Comparison of ENCODE assay signal across 9 mouse cellular contexts in genomic region chr17:31557947-31558542, GRCm38 (mm10). TPM values are rescaled to one million over a fixed set of nuclear protein-coding genes. Genes with fewer than 3 reads are reported as not detected.
DNase-seq lines count a peak whose midpoint lies in the region; ATAC-seq and TF ChIP-seq lines count a peak whose summit lies in the region.
"Had no signal": no experiment of that assay in that cellular context is flagged by ENCODE, and none has a peak within 500 bp of the region (broad histone marks: within the 10 kb centered on the region; RNA-seq: fewer than 3 reads in every experiment).

No protein-coding gene starts in this region.

- H3K9ac ChIP-seq in heart, adult 2 months (ENCODE audit: low read depth, low read length): no peak overlapping the region
- peak overlapping the region; percentile 11; the same call in 1 of the 2 replicates for H3K9ac ChIP-seq in ES-Bruce4 (ENCODE audit: low read depth, poor library complexity, severe bottlenecking)
- no peak overlapping the region for H3K9ac ChIP-seq in hindbrain, embryonic 12.5 days
- H3K9ac ChIP-seq in midbrain, embryonic 16.5 days (ENCODE audit: low read depth, low read length): no peak overlapping the region
- H3K9ac ChIP-seq: liver, embryonic 15.5 days had no signal

- TF ChIP-seq EP300 in heart, adult 2 months (IDR thresholded peaks at IDR 0.05; ENCODE audit: insufficient read depth, low read depth, low read length): no peak
- TF ChIP-seq EP300 in ES-Bruce4 (IDR thresholded peaks at IDR 0.05; ENCODE audit: insufficient read depth, low read depth, low read length): no peak

- peak overlapping the region; percentile 28; the same call in 1 of the 2 replicates for H3K27ac ChIP-seq in heart, adult 2 months
- no peak overlapping the region for H3K27ac ChIP-seq in ES-Bruce4 (ENCODE audit: insufficient read depth, low read length)
- peak overlapping the region; percentile 55 for H3K27ac ChIP-seq in hindbrain, embryonic 12.5 days
- H3K27ac ChIP-seq in midbrain, embryonic 16.5 days (ENCODE audit: low read length): peak overlapping the region; percentile 48; the same call in 1 of the 2 replicates
- H3K27ac ChIP-seq: liver, embryonic 15.5 days had no signal

- H3K4me2 ChIP-seq in hindbrain, embryonic 12.5 days (replicated peaks): no peak overlapping the region
- H3K4me2 ChIP-seq in midbrain, embryonic 16.5 days (ENCODE audit: low read length): no peak overlapping the region
- H3K4me2 ChIP-seq: liver, embryonic 15.5 days had no signal

- no peak for DNase-seq in heart, adult 2 months
- DNase-seq in heart, postnatal 36 days: no peak
- no peak for DNase-seq in cerebellum, postnatal 4 days (ENCODE audit: low spot score in 2 of 2)
- no peak for DNase-seq in left cerebral cortex, adult 8-10 months (ENCODE audit: low spot score in 2 of 2)
- DNase-seq in frontal cortex, postnatal 25 days (ENCODE audit: low spot score in 2 of 2): no peak

- 0 out of 2 replicates have a peak, but pooled peaks have one; percentile 20 for TF ChIP-seq POLR2A in heart, adult 2 months (IDR thresholded peaks at IDR 0.05; ENCODE audit: insufficient read depth, low read depth, low read length)
- TF ChIP-seq POLR2A in ES-Bruce4 (IDR thresholded peaks at IDR 0.05; ENCODE audit: insufficient read depth, low read length): no peak

- H3K79me2 ChIP-seq in heart, adult 2 months (replicated peaks; ENCODE audit: control insufficient read depth, insufficient read depth, low read length): no peaks in the 10 kb centered on the region

- H3K4me1 ChIP-seq in heart, adult 2 months (ENCODE audit: control insufficient read depth, insufficient read depth, low read length): peaks cover 1% of the 10 kb centered on the region
- peaks cover 4% of the 10 kb centered on the region for H3K4me1 ChIP-seq in ES-Bruce4 (ENCODE audit: control insufficient read depth, insufficient read depth, low read length)
- peaks cover 18% of the 10 kb centered on the region for H3K4me1 ChIP-seq in hindbrain, embryonic 12.5 days
- H3K4me1 ChIP-seq in midbrain, embryonic 16.5 days (ENCODE audit: control insufficient read depth, insufficient read depth, low read length): peaks cover 4% of the 10 kb centered on the region; the same call in 1 of the 2 replicates

- WGBS in heart, adult 2 months: 72% methylated on average over 10 of the region's 10 CpGs
- 77% methylated on average over 10 of the region's 10 CpGs for WGBS in hindbrain, embryonic 12.5 days
- WGBS in midbrain, embryonic 16.5 days: 75% methylated on average over 10 of the region's 10 CpGs

- ATAC-seq in hindbrain, embryonic 12.5 days (ENCODE audit: low FRiP score): no peak
- no peak for ATAC-seq in midbrain, embryonic 16.5 days

- no peak for TF ChIP-seq CTCF in heart, adult 2 months (IDR thresholded peaks at IDR 0.05)
- no peak for TF ChIP-seq CTCF in ES-Bruce4 (IDR thresholded peaks at IDR 0.05; ENCODE audit: low read depth, low read length)

- no peaks in the 10 kb centered on the region for H3K36me3 ChIP-seq in heart, adult 2 months (ENCODE audit: control insufficient read depth, insufficient read depth, low read length)
- no peaks in the 10 kb centered on the region for H3K36me3 ChIP-seq in ES-Bruce4 (ENCODE audit: control insufficient read depth, insufficient read depth, low read length, poor library complexity, severe bottlenecking)
- H3K36me3 ChIP-seq in hindbrain, embryonic 12.5 days: no peaks in the 10 kb centered on the region
- no peaks in the 10 kb centered on the region for H3K36me3 ChIP-seq in midbrain, embryonic 16.5 days (ENCODE audit: control insufficient read depth, insufficient read depth, low read length)
- H3K36me3 ChIP-seq: liver, embryonic 15.5 days had no signal

- intact Hi-C loops in heart, adult 2 months (cut with DNase I): no loop called here
- intact Hi-C loops in heart, postnatal 36 days (cut with DNase I): loop anchor here (2.0 kb wide), 1 partner anchor 21 kb away; no protein-coding TSS in a partner anchor

- no peaks in the 10 kb centered on the region for H3K27me3 ChIP-seq in heart, adult 2 months (ENCODE audit: control insufficient read depth, insufficient read depth, low read length)
- no peaks in the 10 kb centered on the region for H3K27me3 ChIP-seq in ES-Bruce4 (ENCODE audit: control insufficient read depth, insufficient read depth, low read length, poor library complexity, severe bottlenecking)
- no peaks in the 10 kb centered on the region for H3K27me3 ChIP-seq in hindbrain, embryonic 12.5 days
- no peaks in the 10 kb centered on the region for H3K27me3 ChIP-seq in midbrain, embryonic 16.5 days (ENCODE audit: control insufficient read depth, insufficient read depth, low read depth, low read length)
- H3K27me3 ChIP-seq: liver, embryonic 15.5 days had no signal

- peaks cover 28% of the 10 kb centered on the region for H3K9me3 ChIP-seq in ES-Bruce4 (replicated peaks; ENCODE audit: control insufficient read depth, insufficient read depth, low read length, poor library complexity, severe bottlenecking)
- H3K9me3 ChIP-seq in hindbrain, embryonic 12.5 days (replicated peaks): no peaks in the 10 kb centered on the region
- H3K9me3 ChIP-seq in midbrain, embryonic 16.5 days (replicated peaks; ENCODE audit: control insufficient read depth, low read length, poor library complexity, severe bottlenecking): no peaks in the 10 kb centered on the region
- H3K9me3 ChIP-seq: liver, embryonic 15.5 days had no signal

- H3K4me3 ChIP-seq in heart, adult 2 months: no peak overlapping the region
- H3K4me3 ChIP-seq in ES-Bruce4 (ENCODE audit: low read depth, low read length): peak overlapping the region; percentile 50
- H3K4me3 ChIP-seq in hindbrain, embryonic 12.5 days: no peak overlapping the region
- H3K4me3 ChIP-seq in midbrain, embryonic 16.5 days (ENCODE audit: low read depth, low read length): no peak overlapping the region
- H3K4me3 ChIP-seq: liver, embryonic 15.5 days had no signal

RNA-seq across cellular contexts. Expression of gene Pknox1, which starts 6.5 kb away (rescaled TPM):
- total RNA-seq in heart, adult 2 months (2021): 10 to 100 TPM in 1 of 2 experiments, 1 to 10 TPM in 1; 9.3 to 13.1 TPM
- polyA plus RNA-seq in heart, adult 2 months (2012; rRNA removed): 6.8 and 16.4 TPM in 2 replicates
- 1 to 10 TPM; 9.4 to 10.0 TPM for total RNA-seq in heart, postnatal 36 days (2021)
- polyA plus RNA-seq in ES-Bruce4 (2011; ENCODE audit: insufficient read depth, insufficient read length, low read depth, missing spikeins): 42.7 and 52.9 TPM in 2 replicates
- polyA plus RNA-seq in hindbrain, embryonic 12.5 days (2016; fragmentation: Nextera tagmentation; extraction: Ambion mirVana): 39.8 and 40.2 TPM in 2 replicates
- polyA plus RNA-seq in midbrain, embryonic 16.5 days (2015; fragmentation: Nextera tagmentation; extraction: Ambion mirVana): 18.8 and 25.0 TPM in 2 replicates
- 10 to 100 TPM; 14.0 to 18.8 (median 15.4) TPM for total RNA-seq in left cerebral cortex, adult 8-10 months (2022)

RNA-seq across cellular contexts. Expression of gene Ndufv3, which starts 38.1 kb away (rescaled TPM):
- total RNA-seq in heart, adult 2 months (2021): 1,000 to 10,000 TPM; 1,326 to 1,509 TPM
- 764 and 972 TPM in 2 replicates for polyA plus RNA-seq in heart, adult 2 months (2012; rRNA removed)
- 1,000 to 10,000 TPM; 1,294 to 1,573 TPM for total RNA-seq in heart, postnatal 36 days (2021)
- 116 and 122 TPM in 2 replicates for polyA plus RNA-seq in ES-Bruce4 (2011; ENCODE audit: insufficient read depth, insufficient read length, low read depth, missing spikeins)
- polyA plus RNA-seq in hindbrain, embryonic 12.5 days (2016; fragmentation: Nextera tagmentation; extraction: Ambion mirVana): 230 and 273 TPM in 2 replicates
- polyA plus RNA-seq in midbrain, embryonic 16.5 days (2015; fragmentation: Nextera tagmentation; extraction: Ambion mirVana): 400 and 424 TPM in 2 replicates
- total RNA-seq in left cerebral cortex, adult 8-10 months (2022): 100 to 1,000 TPM; 255 to 279 (median 271) TPM

RNA-seq across cellular contexts. Expression of gene Wdr4, which starts 38.3 kb away (rescaled TPM):
- total RNA-seq in heart, adult 2 months (2021): 1 to 10 TPM; 5.2 to 5.6 TPM
- polyA plus RNA-seq in heart, adult 2 months (2012; rRNA removed): 9.8 and 9.9 TPM in 2 replicates
- 1 to 10 TPM; 7.0 to 8.1 TPM for total RNA-seq in heart, postnatal 36 days (2021)
- 24.0 and 25.0 TPM in 2 replicates for polyA plus RNA-seq in ES-Bruce4 (2011; ENCODE audit: insufficient read depth, insufficient read length, low read depth, missing spikeins)
- 36.2 and 39.0 TPM in 2 replicates for polyA plus RNA-seq in hindbrain, embryonic 12.5 days (2016; fragmentation: Nextera tagmentation; extraction: Ambion mirVana)
- 38.5 and 43.7 TPM in 2 replicates for polyA plus RNA-seq in midbrain, embryonic 16.5 days (2015; fragmentation: Nextera tagmentation; extraction: Ambion mirVana)
- 10 to 100 TPM; 26.8 to 32.6 (median 27.9) TPM for total RNA-seq in left cerebral cortex, adult 8-10 months (2022)
